Mouse (Mus musculus) retina, postnatal 7 days (tissue): Measurements from ENCODE around the gene Hist1h4j.
A peak's percentile ranks its signal among the peaks of the same experiment; 100 is the strongest.
"Not testable (repeated sequence)": the region's sequence is repeated elsewhere in the genome, so short reads cannot be mapped to it uniquely, and the experiment has no call there.

Experiments
- DNase-seq: peaks from one replicate; pipeline ENCODE4 v3.0.0-alpha.2; 2012; ENCODE audit warnings: low read depth, low spot score

Hist1h4j gene

GRCm38 (mm10) chr13:21722993-21723836 is 11.6 kb upstream of the Hist1h4j start:
- DNase-seq = no peak

DNA sequence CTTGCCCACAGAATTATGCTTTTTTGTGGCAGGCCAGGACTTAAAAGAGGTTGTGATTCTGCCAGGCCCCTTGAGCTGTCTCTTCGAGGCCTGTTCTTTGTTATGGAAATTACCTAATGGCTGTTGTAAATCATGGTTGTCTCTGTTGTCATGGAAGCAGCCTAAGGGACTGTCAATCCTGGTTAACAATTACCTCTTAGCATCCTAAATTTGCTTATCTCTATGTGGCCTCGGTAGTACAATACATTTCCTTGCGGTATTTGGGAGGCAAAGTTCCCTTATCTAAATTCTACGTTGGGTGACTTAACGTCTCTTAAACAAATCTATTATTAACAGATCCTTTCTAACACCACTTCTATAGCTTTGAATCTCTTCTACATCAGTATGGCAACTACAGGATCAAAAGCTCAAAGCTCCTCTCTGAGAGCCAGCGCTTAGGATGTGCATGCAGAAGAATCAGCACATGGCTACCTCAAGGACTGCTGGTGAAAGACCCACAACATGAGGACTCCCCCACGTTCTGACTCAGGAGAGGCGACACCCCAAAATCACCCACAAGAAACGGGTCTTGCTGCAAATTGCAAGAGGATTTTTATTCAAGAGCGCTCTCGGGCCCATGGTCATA is 6.8 kb upstream of the Hist1h4j start:
- DNase-seq = no peak

DNA sequence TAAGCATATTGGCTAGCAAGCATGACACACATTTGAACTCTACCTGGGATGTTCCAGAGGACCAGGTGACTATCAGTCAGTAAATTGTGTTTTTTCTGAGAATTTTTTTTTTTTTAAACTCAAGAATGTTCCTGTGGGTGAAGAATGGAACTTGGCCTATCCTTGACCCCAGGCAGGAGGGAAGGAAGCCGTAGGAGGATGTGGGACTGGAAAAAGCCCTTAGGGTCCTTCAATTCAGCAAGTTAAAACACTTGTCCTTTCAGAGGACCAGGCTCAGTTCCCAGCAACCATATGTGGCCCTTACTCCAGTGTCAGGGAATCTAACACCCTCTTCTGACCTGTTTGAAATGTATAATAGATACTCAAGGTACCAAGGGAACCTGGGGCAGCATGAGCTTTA is 5.3 kb upstream of the Hist1h4j start:
- no peak for DNase-seq

GRCm38 (mm10) chr13:21733466-21733865 is 1.4 kb upstream of the Hist1h4j start:
- DNase-seq = no peak

GRCm38 (mm10) chr13:21734010-21734905 is 606 bp upstream of the Hist1h4j start:
- peak; percentile 80 for DNase-seq

GRCm38 (mm10) chr13:21745006-21745405 is 10.1 kb downstream of the Hist1h4j start:
- no peak for DNase-seq

- no peak for DNase-seq
Measured at GRCm38 (mm10) chr13:21749387-21750158, 14.7 kb downstream of the Hist1h4j start.

- DNase-seq = peak; percentile 69
Measured at GRCm38 (mm10) chr13:21750159-21751017, 15.5 kb downstream of the Hist1h4j start, which contains the start of gene Hist1h4k. TSS of gene Hist1h4k (minus strand) at chr13:21750505.

- no peak for DNase-seq
Measured at GRCm38 (mm10) chr13:21751417-21751816, 16.6 kb downstream of the Hist1h4j start.

GRCm38 (mm10) chr13:21751827-21752226 is 17.0 kb downstream of the Hist1h4j start:
- DNase-seq = no peak

DNA sequence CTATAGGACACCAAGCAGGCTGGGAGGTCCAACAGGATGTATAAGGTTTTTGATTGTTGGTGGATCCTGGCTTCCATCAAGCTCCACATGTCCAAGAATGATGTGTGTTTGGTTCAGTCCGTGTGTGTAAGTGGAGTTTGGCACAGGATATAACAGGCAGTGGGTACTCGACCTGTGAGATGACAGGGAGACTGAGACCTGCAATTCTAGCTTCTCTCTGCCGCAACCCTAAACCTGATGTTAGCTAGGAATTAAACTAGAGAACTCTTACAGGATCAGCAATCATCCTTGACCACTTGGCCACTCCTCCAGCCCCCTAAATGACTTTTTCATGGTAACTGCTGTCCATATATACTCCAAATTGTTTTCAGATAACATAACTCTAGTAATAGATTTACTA is 17.5 kb downstream of the Hist1h4j start:
- no peak for DNase-seq

DNA sequence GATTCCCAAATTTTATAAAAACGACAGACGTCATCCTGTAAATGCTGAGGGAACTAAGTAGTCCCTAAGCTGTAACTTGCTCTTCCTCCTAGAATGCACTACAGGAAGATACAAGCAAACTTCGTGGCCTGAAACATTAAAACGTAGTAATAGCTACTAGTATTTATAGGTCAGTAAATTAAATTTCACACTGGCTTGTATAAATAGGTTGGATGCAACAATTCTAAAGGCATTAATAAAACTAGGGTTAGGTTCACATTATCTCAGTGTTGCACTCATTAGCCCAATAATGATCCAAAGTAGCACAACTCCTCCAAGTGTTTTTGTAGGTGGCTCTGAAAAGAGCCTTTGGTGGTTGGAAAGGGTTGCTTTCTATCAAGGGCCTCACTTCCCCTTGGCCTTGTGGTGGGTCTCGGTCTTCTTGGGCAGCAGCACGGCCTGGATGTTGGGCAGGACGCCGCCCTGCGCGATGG is 18.2 kb downstream of the Hist1h4j start:
- no peak for DNase-seq

DNA sequence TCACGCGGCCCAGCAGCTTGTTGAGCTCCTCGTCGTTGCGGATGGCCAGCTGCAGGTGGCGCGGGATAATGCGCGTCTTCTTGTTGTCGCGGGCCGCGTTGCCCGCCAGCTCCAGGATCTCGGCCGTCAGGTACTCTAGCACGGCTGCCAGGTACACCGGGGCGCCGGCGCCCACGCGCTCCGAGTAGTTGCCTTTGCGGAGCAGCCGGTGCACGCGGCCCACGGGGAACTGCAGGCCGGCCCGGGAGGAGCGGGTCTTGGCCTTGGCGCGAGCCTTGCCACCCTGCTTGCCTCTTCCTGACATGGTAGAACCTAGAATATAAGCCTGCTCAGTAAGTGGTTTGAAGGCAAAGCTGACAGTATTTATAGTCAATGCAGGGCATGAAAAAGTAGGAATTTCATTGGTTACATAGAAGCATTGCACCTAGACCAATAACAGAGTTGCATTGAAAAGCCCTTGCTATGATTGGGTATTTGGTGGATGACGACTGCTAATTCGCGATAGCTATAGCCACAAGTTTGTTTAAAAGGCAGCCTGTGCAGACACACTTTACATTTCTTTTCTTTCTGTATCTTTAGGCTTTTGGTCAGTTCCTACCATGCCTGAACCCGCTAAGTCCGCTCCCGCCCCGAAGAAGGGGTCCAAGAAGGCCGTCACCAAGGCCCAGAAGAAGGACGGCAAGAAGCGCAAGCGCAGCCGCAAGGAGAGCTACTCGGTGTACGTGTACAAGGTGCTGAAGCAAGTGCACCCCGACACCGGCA is 18.8 kb downstream of the Hist1h4j start, which contains the start of the genes Hist1h2ak and Hist1h2bn:
Hist1h2ak (minus strand) TSS at position 304 of the 762 bp plus-strand sequence.
Hist1h2bn (plus strand) TSS at position 600 of the 762 bp plus-strand sequence.
- peak; percentile 85 for DNase-seq

DNA sequence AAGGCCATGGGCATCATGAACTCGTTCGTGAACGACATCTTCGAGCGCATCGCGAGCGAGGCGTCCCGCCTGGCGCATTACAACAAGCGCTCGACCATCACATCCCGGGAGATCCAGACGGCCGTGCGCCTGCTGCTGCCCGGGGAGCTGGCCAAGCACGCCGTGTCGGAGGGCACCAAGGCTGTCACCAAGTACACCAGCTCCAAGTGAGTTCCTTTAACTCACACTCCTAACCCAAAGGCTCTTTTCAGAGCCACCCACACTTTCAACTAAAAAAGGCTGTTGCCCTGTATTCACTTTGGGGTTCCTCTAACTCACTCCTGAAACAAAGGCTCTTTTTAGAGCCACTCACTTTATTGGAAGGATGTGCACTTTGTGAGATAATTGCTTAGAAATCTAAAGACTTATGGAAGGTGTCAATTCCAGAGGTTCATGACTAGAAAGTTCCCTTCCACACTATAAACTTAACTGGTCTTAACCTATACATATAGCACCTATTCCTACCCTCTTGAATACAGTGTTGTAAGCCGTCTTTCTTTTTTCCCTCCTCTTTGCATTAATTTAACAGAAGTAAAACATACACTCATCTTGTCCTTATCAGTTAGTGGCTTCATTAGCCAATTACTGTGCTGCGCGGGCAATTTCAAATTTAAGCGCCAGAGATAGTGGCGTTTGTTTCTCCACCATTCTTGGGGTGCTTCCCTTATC is 19.6 kb downstream of the Hist1h4j start:
- DNase-seq = not testable (repeated sequence)

DNA sequence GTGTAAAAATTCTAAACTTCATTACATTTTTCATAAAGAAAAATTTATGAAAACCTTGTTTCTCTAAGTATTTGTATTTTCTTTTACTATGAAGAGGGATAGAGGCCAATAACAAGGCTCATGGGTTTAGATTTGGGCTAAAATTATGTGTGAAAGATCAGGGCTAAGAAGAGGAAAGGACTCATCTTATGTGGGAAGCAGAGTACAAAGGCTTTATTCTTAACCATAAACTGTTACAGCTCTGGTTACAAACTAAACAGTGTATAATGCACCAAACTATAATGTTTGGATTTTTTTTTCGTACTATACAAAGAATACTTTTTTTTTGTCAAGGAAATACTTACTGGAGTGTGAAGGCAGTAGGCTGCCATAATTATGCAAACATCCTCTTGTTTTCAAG is 20.8 kb downstream of the Hist1h4j start:
- DNase-seq = no peak

- peak; percentile 68 for DNase-seq
Measured at GRCm38 (mm10) chr13:21778814-21779766, 44.2 kb downstream of the Hist1h4j start.
